In genomic region chr4:33571351-33571750, GRCm38 (mm10) we compare ENCODE assay signal across 23 mouse cellular contexts.
"Had no signal": no experiment of that assay in that cellular context is flagged by ENCODE, and none has a peak within 500 bp of the region (broad histone marks: within the 10 kb centered on the region; RNA-seq: fewer than 3 reads in every experiment).

No protein-coding gene starts in this region.

- H3K9me3 ChIP-seq: limb, embryonic 12.5 days; limb, embryonic 15.5 days; midbrain, embryonic 12.5 days; midbrain, embryonic 15.5 days; neural tube, embryonic 12.5 days; neural tube, embryonic 15.5 days had no signal

- H3K4me1 ChIP-seq: limb, embryonic 12.5 days; limb, embryonic 15.5 days; midbrain, embryonic 12.5 days; neural tube, embryonic 12.5 days; neural tube, embryonic 15.5 days had no signal

- ATAC-seq: liver, postnatal 0 days; lung, postnatal 0 days; midbrain, embryonic 15.5 days had no signal

- H3K27ac ChIP-seq: left cerebral cortex, adult 2 months; limb, embryonic 12.5 days; limb, embryonic 15.5 days; liver, embryonic 14.5 days; macrophage; midbrain, embryonic 12.5 days; midbrain, embryonic 15.5 days; neural tube, embryonic 12.5 days; neural tube, embryonic 15.5 days; stomach, postnatal 0 days had no signal

- H3K4me2 ChIP-seq: limb, embryonic 12.5 days; limb, embryonic 15.5 days; liver, embryonic 11.5 days; lung, embryonic 14.5 days; midbrain, embryonic 12.5 days; midbrain, embryonic 15.5 days; neural tube, embryonic 12.5 days; neural tube, embryonic 15.5 days had no signal

- H3K36me3 ChIP-seq: limb, embryonic 12.5 days; limb, embryonic 15.5 days; midbrain, embryonic 12.5 days; midbrain, embryonic 15.5 days; neural tube, embryonic 12.5 days; neural tube, embryonic 15.5 days had no signal

- DNase-seq: kidney, postnatal 36 days; layer of hippocampus, postnatal 36 days; left cerebral cortex, postnatal 4 days; liver, postnatal 0 days; lung, embryonic 14.5 days; right cerebral cortex, adult 18-20 months; right cerebral cortex, postnatal 14 days; right cerebral cortex, postnatal 4 days; thymus, adult 2 months; thymus, postnatal 14 days; thymus, postnatal 4 days had no signal

- H3K9ac ChIP-seq: limb, embryonic 12.5 days; limb, embryonic 15.5 days; liver, embryonic 14.5 days; liver, postnatal 0 days; lung, embryonic 14.5 days; midbrain, embryonic 12.5 days; midbrain, embryonic 15.5 days; neural tube, embryonic 12.5 days; neural tube, embryonic 15.5 days had no signal

- H3K27me3 ChIP-seq: limb, embryonic 12.5 days; limb, embryonic 15.5 days; midbrain, embryonic 12.5 days; midbrain, embryonic 15.5 days; neural tube, embryonic 12.5 days; neural tube, embryonic 15.5 days had no signal

- H3K4me3 ChIP-seq: left cerebral cortex, adult 2 months; limb, embryonic 12.5 days; limb, embryonic 15.5 days; midbrain, embryonic 12.5 days; midbrain, embryonic 15.5 days; neural tube, embryonic 12.5 days; neural tube, embryonic 15.5 days had no signal
